17 mouse cellular contexts compared by ENCODE assay signal in genomic region chr2:37570703-37571102, GRCm38 (mm10). TPM values are rescaled to one million over a fixed set of nuclear protein-coding genes. Genes with fewer than 3 reads are reported as not detected.
DNase-seq lines count a peak whose midpoint lies in the region; ATAC-seq and TF ChIP-seq lines count a peak whose summit lies in the region.
"Had no signal": no experiment of that assay in that cellular context is flagged by ENCODE, and none has a peak within 500 bp of the region (broad histone marks: within the 10 kb centered on the region; RNA-seq: fewer than 3 reads in every experiment).

No protein-coding gene starts in this region.

- no peaks in the 10 kb centered on the region for H3K27me3 ChIP-seq in liver, embryonic 12.5 days (replicated peaks)
- no peaks in the 10 kb centered on the region for H3K27me3 ChIP-seq in liver, embryonic 11.5 days (replicated peaks; ENCODE audit: control insufficient read depth, insufficient read depth, low read length)
- no peaks in the 10 kb centered on the region for H3K27me3 ChIP-seq in kidney, postnatal 0 days (ENCODE audit: insufficient read depth, low read length)
- no peaks in the 10 kb centered on the region for H3K27me3 ChIP-seq in liver, embryonic 15.5 days
- H3K27me3 ChIP-seq: limb, embryonic 13.5 days had no signal

- ATAC-seq in liver, embryonic 12.5 days: 0 out of 2 replicates have a peak, but pooled peaks have one; percentile 18
- ATAC-seq in liver, embryonic 11.5 days (replicated peaks; ENCODE audit: low FRiP score): no peak; the same call in 1 of the 2 replicates
- peak; percentile 75; the same call in 1 of the 2 replicates for ATAC-seq in kidney, postnatal 0 days (replicated peaks; ENCODE audit: low FRiP score, low read depth)
- ATAC-seq in liver, embryonic 15.5 days (ENCODE audit: insufficient read depth): peak; percentile 69

- peaks cover 35% of the 10 kb centered on the region for H3K36me3 ChIP-seq in liver, embryonic 12.5 days
- H3K36me3 ChIP-seq in liver, embryonic 11.5 days (ENCODE audit: control insufficient read depth, insufficient read depth, low read length): peaks cover 5% of the 10 kb centered on the region; the same call in 1 of the 2 replicates
- peaks cover 19% of the 10 kb centered on the region; the same call in 1 of the 2 replicates for H3K36me3 ChIP-seq in kidney, postnatal 0 days (ENCODE audit: insufficient read depth, low read length)
- peaks cover 2% of the 10 kb centered on the region; the same call in 1 of the 2 replicates for H3K36me3 ChIP-seq in liver, embryonic 15.5 days (replicated peaks)

- DNase-seq in liver, embryonic 11.5 days (ENCODE audit: low spot score): no peak
- peak; percentile 21 to 83 for DNase-seq in kidney, adult 8-10 months
- peak; percentile 37 for DNase-seq in kidney, postnatal 0 days (ENCODE audit: low spot score)
- no peak for DNase-seq in cerebellum, adult 8-10 months
- DNase-seq in right cerebral cortex, postnatal 25 days: no peak
- DNase-seq: cerebellum, postnatal 14 days; gastrocnemius, adult 2 months; heart, adult 11 months; heart, postnatal 4 days; lung, postnatal 10 days; right cerebral cortex, postnatal 14 days; thymus, postnatal 25 days had no signal

- H3K4me3 ChIP-seq in liver, embryonic 12.5 days: no peak overlapping the region
- no peak overlapping the region for H3K4me3 ChIP-seq in liver, embryonic 11.5 days (ENCODE audit: low read depth, low read length)
- H3K4me3 ChIP-seq in kidney, postnatal 0 days (replicated peaks; ENCODE audit: low read depth, low read length): no peak overlapping the region
- no peak overlapping the region for H3K4me3 ChIP-seq in liver, embryonic 15.5 days (replicated peaks)
- H3K4me3 ChIP-seq: gastrocnemius, adult 2 months; layer of hippocampus, adult 2 months; left cerebral cortex, adult 2 months; limb, embryonic 13.5 days had no signal

- no peak overlapping the region for H3K27ac ChIP-seq in liver, embryonic 12.5 days
- H3K27ac ChIP-seq in liver, embryonic 11.5 days (ENCODE audit: low read depth, low read length): no peak overlapping the region
- peak overlapping the region; percentile 14; the same call in 1 of the 2 replicates for H3K27ac ChIP-seq in kidney, postnatal 0 days
- H3K27ac ChIP-seq in liver, embryonic 15.5 days (replicated peaks): no peak overlapping the region
- H3K27ac ChIP-seq: gastrocnemius, adult 2 months; left cerebral cortex, adult 2 months; limb, embryonic 13.5 days had no signal

- peaks cover 4% of the 10 kb centered on the region for H3K4me1 ChIP-seq in liver, embryonic 12.5 days
- no peaks in the 10 kb centered on the region; the same call in 1 of the 2 replicates for H3K4me1 ChIP-seq in liver, embryonic 11.5 days (replicated peaks; ENCODE audit: control insufficient read depth, insufficient read depth, low read length)
- H3K4me1 ChIP-seq in kidney, postnatal 0 days (replicated peaks; ENCODE audit: insufficient read depth, low read length): no peaks in the 10 kb centered on the region
- H3K4me1 ChIP-seq in liver, embryonic 15.5 days (replicated peaks): peaks cover 11% of the 10 kb centered on the region
- H3K4me1 ChIP-seq: limb, embryonic 13.5 days had no signal

- no peaks in the 10 kb centered on the region for H3K9me3 ChIP-seq in liver, embryonic 12.5 days (replicated peaks)
- H3K9me3 ChIP-seq in liver, embryonic 11.5 days (ENCODE audit: control insufficient read depth, low read length): no peaks in the 10 kb centered on the region
- H3K9me3 ChIP-seq in kidney, postnatal 0 days (replicated peaks; ENCODE audit: low read length): no peaks in the 10 kb centered on the region
- no peaks in the 10 kb centered on the region for H3K9me3 ChIP-seq in liver, embryonic 15.5 days (replicated peaks)
- H3K9me3 ChIP-seq: limb, embryonic 13.5 days had no signal

- no peak overlapping the region for H3K9ac ChIP-seq in liver, embryonic 12.5 days
- H3K9ac ChIP-seq in liver, embryonic 11.5 days (ENCODE audit: low read depth, low read length): no peak overlapping the region
- H3K9ac ChIP-seq in kidney, postnatal 0 days (ENCODE audit: low read depth, low read length): no peak overlapping the region
- no peak overlapping the region for H3K9ac ChIP-seq in liver, embryonic 15.5 days
- H3K9ac ChIP-seq: limb, embryonic 13.5 days had no signal

- H3K4me2 ChIP-seq in liver, embryonic 12.5 days: no peak overlapping the region
- no peak overlapping the region for H3K4me2 ChIP-seq in liver, embryonic 11.5 days
- H3K4me2 ChIP-seq in kidney, postnatal 0 days (ENCODE audit: low read length): no peak overlapping the region
- H3K4me2 ChIP-seq in liver, embryonic 15.5 days: no peak overlapping the region
- H3K4me2 ChIP-seq: limb, embryonic 13.5 days had no signal

- 65% methylated on average over 2 of the region's 2 CpGs for WGBS in liver, embryonic 12.5 days (ENCODE audit: insufficient replicate concordance)
- 76% methylated on average over 2 of the region's 2 CpGs for WGBS in liver, embryonic 11.5 days
- WGBS in kidney, postnatal 0 days: 60% methylated on average over 2 of the region's 2 CpGs
- WGBS in liver, embryonic 15.5 days (ENCODE audit: insufficient replicate concordance): 64% methylated on average over 2 of the region's 2 CpGs

- no peak for TF ChIP-seq CTCF in kidney, postnatal 0 days (IDR thresholded peaks at IDR 0.05; ENCODE audit: low read depth)

RNA-seq across cellular contexts. Expression of gene Gpr21, which starts 54.6 kb away (rescaled TPM):
- polyA plus RNA-seq in liver, embryonic 12.5 days (2016; fragmentation: Nextera tagmentation; extraction: Ambion mirVana): 0.26 and 0.28 TPM in 2 replicates
- polyA plus RNA-seq in liver, embryonic 11.5 days (2014; fragmentation: Nextera tagmentation; extraction: Ambion mirVana): 0.25 and 0.51 TPM in 2 replicates
- polyA plus RNA-seq in kidney, postnatal 0 days (2015; fragmentation: Nextera tagmentation; extraction: Ambion mirVana): 0.67 and 1.0 TPM in 2 replicates
- polyA plus RNA-seq in liver, embryonic 15.5 days (2015; fragmentation: Nextera tagmentation; extraction: Ambion mirVana): 0.08 and 0.13 TPM in 2 replicates

Comparison
In these comparisons a context has a peak if more than half of its experiments do, and no peak if none do; other contexts are left out.
1. DNase-seq: peak in kidney, adult 8-10 months (2 of 2) and kidney, postnatal 0 days (single experiment); none in liver, embryonic 11.5 days (single experiment), cerebellum, adult 8-10 months (single experiment) and right cerebral cortex, postnatal 25 days (single experiment).